Mouse (Mus musculus) liver, embryonic 13.5 days (tissue): ENCODE data around the gene Stpg2. TPM values are rescaled to one million over a fixed set of nuclear protein-coding genes. Genes with fewer than 3 reads are reported as not detected.

Experiments used
- polyA plus RNA-seq: library from polyadenylated mRNA; unstranded; fragments of >200 nt; fragmentation: Nextera tagmentation; extraction: Ambion mirVana; gene quantifications from 2 replicates; pipeline ENCODE4 v1.2.1, GENCODE M21; 2015

Gene Stpg2
- polyA plus RNA-seq, 1 experiment from 2014 or later, result not detected

Other genes with a start within 250 kb of the Stpg2 start
- gene Rap1gds1, start 130.5 kb upstream of the Stpg2 start, polyA plus RNA-seq, result 18.2 and 21.0 TPM in 2 replicates